Mouse (Mus musculus) stomach, embryonic 16.5 days (tissue): ENCODE results near the gene Nhlrc1. TPM values are rescaled to one million over a fixed set of nuclear protein-coding genes. Genes with fewer than 3 reads are reported as not detected.
A peak's percentile ranks its signal among the peaks of the same experiment; 100 is the strongest.

ENCODE experiments used
- ATAC-seq: fragments of 200-750 bp; cut with Nextera tagmentation; 2 replicates; pipeline ENCODE4 v1.8.0; 2017; ENCODE audit warnings: moderate number of reproducible peaks, moderate TSS enrichment; ENCODE audit not compliant: insufficient read depth, low FRiP score
- H3K27ac ChIP-seq: fragments of 300-500 bp; sonication (generic); 2 replicates; pipeline ENCODE4 v1.5.1; 2014; ENCODE audit warnings: low read length
- H3K27me3 ChIP-seq: fragments of 300-500 bp; sonication (generic); 2 replicates; pipeline ENCODE4 v1.6.1; 2014; ENCODE audit warnings: low read length, control low read depth, mixed read lengths; ENCODE audit not compliant: control insufficient read depth, insufficient read depth
- H3K36me3 ChIP-seq: fragments of 300-500 bp; sonication (generic); 2 replicates; pipeline ENCODE4 v1.6.1; 2014; ENCODE audit warnings: low read length; ENCODE audit not compliant: control insufficient read depth, insufficient read depth
- H3K4me1 ChIP-seq: fragments of 300-500 bp; sonication (generic); 2 replicates; pipeline ENCODE4 v1.6.1; 2014; ENCODE audit warnings: low read length, control low read depth, mixed read lengths; ENCODE audit not compliant: control insufficient read depth, insufficient read depth
- H3K4me2 ChIP-seq: fragments of 300-500 bp; sonication (generic); 2 replicates; pipeline ENCODE4 v1.6.1; 2014; ENCODE audit warnings: low read depth, low read length, mixed read lengths
- H3K4me3 ChIP-seq: fragments of 300-500 bp; sonication (generic); replicated peaks from 2 replicates; pipeline ENCODE4 v1.5.1; 2014; ENCODE audit warnings: mild to moderate bottlenecking, low read length
- H3K9ac ChIP-seq: fragments of 300-500 bp; sonication (generic); 2 replicates; pipeline ENCODE4 v1.6.1; 2014; ENCODE audit warnings: low read length
- H3K9me3 ChIP-seq: fragments of 300-500 bp; sonication (generic); replicated peaks from 2 replicates; pipeline ENCODE4 v1.6.1; 2016; ENCODE audit warnings: low read length, control low read depth; ENCODE audit not compliant: control insufficient read depth
- WGBS: fragments of 180-500 bp; shearing (Covaris S2); extraction: QIAGEN DNeasy Blood & Tissue Kit; methylation state at CpG from one replicate; pipeline ENCODE4 v1.1.7; 2014; 5-methylcytosine and 5-hydroxymethylcytosine counted together
- polyA plus RNA-seq: library from polyadenylated mRNA; unstranded; fragments of >200 nt; fragmentation: Nextera tagmentation; extraction: Ambion mirVana; gene quantifications from 2 replicates; pipeline ENCODE4 v1.2.1, GENCODE M21; 2015

Gene Nhlrc1
- 2.9 and 4.0 TPM in 2 replicates for polyA plus RNA-seq

GRCm38 (mm10) chr13:47014334-47015194 lies at the start of gene Nhlrc1:
Nhlrc1 (minus strand) TSS chr13:47014850.
- Histone ChIP-seq H3K9me3 (peaks cover 11% of the 10 kb centered on the region; the same call in 1 of the 2 replicates), H3K9ac (peak within 1 kb of the TSS; percentile 78), H3K27me3 (0 out of 2 replicates have a peak, but pooled peaks cover 3% of the 10 kb centered on the region), H3K4me1 (0 out of 2 replicates have a peak, but pooled peaks cover 6% of the 10 kb centered on the region), H3K27ac (no peak within 1 kb of the TSS), H3K36me3 (no peaks in the 10 kb centered on the region), H3K4me2 (peak within 1 kb of the TSS; percentile 100), H3K4me3 (peak within 1 kb of the TSS; percentile 62)
- WGBS = 4% methylated on average over 71 of the region's 73 CpGs
- ATAC-seq = peak; percentile 84

GRCm38 (mm10) chr13:47063985-47064760 lies 49.5 kb upstream of the Nhlrc1 start:
- H3K9ac ChIP-seq = no peak overlapping the region
- H3K4me2 ChIP-seq = no peak overlapping the region
- ATAC-seq = no peak
- H3K27me3 ChIP-seq = no peaks in the 10 kb centered on the region
- H3K27ac ChIP-seq = 0 out of 2 replicates have a peak overlapping the region, but pooled peaks have one; percentile 12
- no peaks in the 10 kb centered on the region for H3K9me3 ChIP-seq
- no peaks in the 10 kb centered on the region for H3K36me3 ChIP-seq
- no peaks in the 10 kb centered on the region for H3K4me1 ChIP-seq
- 67% methylated on average over 15 of the region's 15 CpGs for WGBS
- H3K4me3 ChIP-seq = no peak overlapping the region

GRCm38 (mm10) chr13:47062756-47063155 lies 48.1 kb upstream of the Nhlrc1 start:
- H3K27me3 ChIP-seq = no peaks in the 10 kb centered on the region
- H3K27ac ChIP-seq = no peak overlapping the region
- H3K4me1 ChIP-seq = no peaks in the 10 kb centered on the region
- H3K36me3 ChIP-seq = peaks cover 4% of the 10 kb centered on the region; the same call in 1 of the 2 replicates
- H3K4me2 ChIP-seq = no peak overlapping the region
- 86% methylated on average over 17 of the region's 17 CpGs for WGBS
- H3K9ac ChIP-seq = no peak overlapping the region
- ATAC-seq = no peak
- no peak overlapping the region for H3K4me3 ChIP-seq
- H3K9me3 ChIP-seq = no peaks in the 10 kb centered on the region

- Histone ChIP-seq H3K27me3 (no peaks in the 10 kb centered on the region), H3K27ac (no peak overlapping the region), H3K4me3 (no peak overlapping the region), H3K9ac (no peak overlapping the region), H3K9me3 (no peaks in the 10 kb centered on the region), H3K36me3 (peaks cover 4% of the 10 kb centered on the region; the same call in 1 of the 2 replicates), H3K4me1 (no peaks in the 10 kb centered on the region), H3K4me2 (no peak overlapping the region)
- WGBS = 89% methylated on average over 5 of the region's 5 CpGs
- no peak for ATAC-seq
Measured at GRCm38 (mm10) chr13:47056781-47057180, 42.1 kb upstream of the Nhlrc1 start.

- Histone ChIP-seq H3K9ac (no peak overlapping the region), H3K9me3 (no peaks in the 10 kb centered on the region), H3K4me3 (no peak overlapping the region), H3K4me1 (no peaks in the 10 kb centered on the region), H3K4me2 (no peak overlapping the region), H3K27me3 (no peaks in the 10 kb centered on the region), H3K36me3 (peaks cover 6% of the 10 kb centered on the region; the same call in 1 of the 2 replicates), H3K27ac (no peak overlapping the region)
- ATAC-seq = no peak
- 87% methylated on average over 11 of the region's 11 CpGs for WGBS
Measured at GRCm38 (mm10) chr13:47056126-47056525, 41.5 kb upstream of the Nhlrc1 start.

GRCm38 (mm10) chr13:47053971-47054370 lies 39.3 kb upstream of the Nhlrc1 start:
- WGBS = 86% methylated on average over 10 of the region's 10 CpGs
- no peak for ATAC-seq
- no peaks in the 10 kb centered on the region for H3K9me3 ChIP-seq
- no peak overlapping the region for H3K4me3 ChIP-seq
- H3K4me2 ChIP-seq = no peak overlapping the region
- H3K27me3 ChIP-seq = no peaks in the 10 kb centered on the region
- no peak overlapping the region for H3K9ac ChIP-seq
- no peak overlapping the region for H3K27ac ChIP-seq
- peaks cover 4% of the 10 kb centered on the region; the same call in 1 of the 2 replicates for H3K36me3 ChIP-seq
- no peaks in the 10 kb centered on the region for H3K4me1 ChIP-seq

- 70% methylated on average over 4 of the region's 4 CpGs for WGBS
- H3K9ac ChIP-seq = no peak overlapping the region
- H3K27ac ChIP-seq = no peak overlapping the region
- no peak overlapping the region for H3K4me2 ChIP-seq
- ATAC-seq = no peak
- peaks cover 6% of the 10 kb centered on the region; the same call in 1 of the 2 replicates for H3K36me3 ChIP-seq
- H3K9me3 ChIP-seq = no peaks in the 10 kb centered on the region
- H3K4me3 ChIP-seq = no peak overlapping the region
- H3K4me1 ChIP-seq = no peaks in the 10 kb centered on the region
- H3K27me3 ChIP-seq = no peaks in the 10 kb centered on the region
Measured at GRCm38 (mm10) chr13:47050009-47050408, 35.4 kb upstream of the Nhlrc1 start.

GRCm38 (mm10) chr13:47047996-47048395 lies 33.3 kb upstream of the Nhlrc1 start:
- Histone ChIP-seq H3K9ac (no peak overlapping the region), H3K27ac (no peak overlapping the region), H3K9me3 (no peaks in the 10 kb centered on the region), H3K4me3 (no peak overlapping the region), H3K4me2 (no peak overlapping the region), H3K36me3 (peaks cover 6% of the 10 kb centered on the region; the same call in 1 of the 2 replicates), H3K4me1 (peaks cover 7% of the 10 kb centered on the region; the same call in 1 of the 2 replicates), H3K27me3 (no peaks in the 10 kb centered on the region)
- no peak for ATAC-seq
- WGBS = 84% methylated on average over 4 of the region's 4 CpGs

GRCm38 (mm10) chr13:47044617-47044947 lies 29.9 kb upstream of the Nhlrc1 start, which contains the start of gene Tpmt:
Tpmt (minus strand) TSS chr13:47044737.
- WGBS = 12% methylated on average over 10 of the region's 10 CpGs
- Histone ChIP-seq H3K27me3 (no peaks in the 10 kb centered on the region), H3K36me3 (peaks cover 4% of the 10 kb centered on the region; the same call in 1 of the 2 replicates), H3K9me3 (no peaks in the 10 kb centered on the region), H3K4me1 (peaks cover 7% of the 10 kb centered on the region; the same call in 1 of the 2 replicates), H3K4me2 (peak within 1 kb of the TSS; percentile 98), H3K9ac (peak within 1 kb of the TSS; percentile 83), H3K4me3 (peak within 1 kb of the TSS; percentile 73), H3K27ac (peak within 1 kb of the TSS; percentile 61)
- no peak for ATAC-seq
